Mouse (Mus musculus) forelimb bud, embryonic 11.5 days (tissue): ENCODE data around the gene Cntfr.

Experiments used
- DNase-seq: peaks from one replicate; pipeline ENCODE4 v3.0.0-alpha.2; 2012; ENCODE audit warnings: low read depth, low spot score

Gene Cntfr

DNA sequence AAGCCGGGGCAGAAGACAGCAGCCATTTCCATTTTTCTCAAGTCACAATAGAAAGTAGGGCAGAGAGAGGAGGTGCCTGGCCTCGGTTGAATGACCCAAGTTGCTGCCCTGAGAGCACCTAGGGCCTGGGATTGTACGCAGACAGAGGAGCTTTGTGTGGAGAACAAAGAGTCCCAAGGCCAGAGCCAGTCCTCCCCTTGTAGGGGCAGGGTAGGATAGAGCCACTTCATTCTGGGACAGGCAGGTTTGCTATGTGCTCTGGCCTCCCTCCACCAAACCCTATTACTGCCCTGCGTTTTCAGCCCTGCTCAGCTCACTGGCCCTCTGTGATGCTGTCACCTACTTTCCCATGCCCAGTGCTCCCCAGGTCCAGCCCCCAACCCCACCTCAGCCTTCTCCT lies 48.7 kb downstream of the Cntfr start:
- DNase-seq = no peak

DNA sequence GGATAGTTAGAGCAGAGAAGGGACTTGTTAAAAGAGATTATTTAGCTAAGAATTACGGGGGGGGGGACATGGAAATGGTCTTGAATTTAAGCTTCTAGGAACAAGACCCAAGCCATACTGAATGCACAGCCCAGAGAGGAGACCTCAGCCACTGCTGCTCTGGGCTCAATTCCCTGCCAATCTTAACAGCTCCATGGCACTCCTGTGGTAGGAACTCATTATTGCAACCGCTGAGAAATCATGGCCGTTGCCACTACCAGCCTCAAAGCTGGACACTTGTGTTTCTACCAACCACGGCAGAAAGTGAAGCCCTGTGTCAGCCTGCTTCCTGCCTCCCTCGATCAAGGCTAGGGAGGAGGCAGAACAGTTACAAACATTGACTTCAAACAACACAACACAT lies 51.4 kb downstream of the Cntfr start:
- no peak for DNase-seq

DNA sequence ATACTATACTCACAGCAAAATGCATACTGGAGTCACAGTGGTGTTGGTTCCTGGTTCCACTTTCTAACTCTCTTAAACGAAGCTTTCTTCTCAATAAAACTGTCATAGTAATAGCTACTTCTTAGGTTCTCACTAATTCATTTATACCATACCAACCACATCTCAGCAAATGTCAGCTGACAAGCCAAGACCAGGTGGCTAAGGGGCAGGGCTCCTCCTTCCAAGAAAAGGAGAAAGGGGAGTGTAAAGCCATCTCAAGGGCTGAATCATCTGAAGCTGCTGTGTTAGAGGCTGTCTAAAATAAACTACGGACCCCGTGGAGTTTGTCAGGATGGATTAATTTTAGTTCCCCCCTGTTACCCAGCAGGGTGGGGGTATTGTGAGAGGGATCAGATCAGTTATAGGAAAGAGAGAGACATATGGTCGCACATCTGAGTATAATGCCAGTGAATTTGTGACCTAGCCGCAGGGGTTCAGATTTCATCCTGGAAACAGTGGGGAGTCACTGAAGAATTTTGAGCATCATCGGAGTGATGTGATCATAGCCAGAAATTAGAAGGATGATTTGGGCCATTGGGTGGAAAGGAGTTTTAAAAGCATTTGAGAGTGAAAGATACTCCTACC lies 55.6 kb downstream of the Cntfr start:
- DNase-seq = no peak

DNA sequence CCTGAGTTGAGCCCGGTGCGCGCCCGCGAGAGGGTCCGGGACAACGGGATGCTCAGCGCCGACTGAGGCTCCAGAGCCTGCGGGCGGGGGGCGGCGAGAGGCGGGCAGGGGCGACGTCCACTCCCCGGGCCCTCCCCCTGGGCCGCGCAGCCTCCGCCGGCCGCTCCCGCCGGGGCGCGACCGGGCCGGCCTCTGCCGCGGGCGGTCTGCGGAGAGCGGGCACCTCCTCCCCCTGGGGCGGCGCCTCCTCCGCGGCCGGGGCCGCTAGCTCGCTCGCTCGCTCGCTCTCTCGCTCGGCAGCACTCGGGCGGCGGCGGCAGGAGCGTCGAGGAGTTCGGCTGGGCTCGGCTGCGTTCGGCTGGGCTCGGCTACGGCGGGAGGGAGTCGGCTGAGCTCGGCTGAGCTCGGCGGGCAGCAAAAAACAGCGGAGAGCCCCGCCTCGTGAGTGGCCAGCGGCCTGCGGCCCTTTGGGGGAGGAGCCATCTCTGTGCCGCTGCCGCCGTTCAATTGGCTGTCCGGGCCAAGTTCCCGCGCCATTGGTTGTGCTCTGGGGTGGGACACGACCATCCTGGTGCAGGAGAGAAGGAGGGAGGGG lies 56.9 kb downstream of the Cntfr start, which contains the start of gene Enho:
Enho (minus strand) TSS at position 412 of the 595 bp plus-strand sequence.
- peak; percentile 93 for DNase-seq

DNA sequence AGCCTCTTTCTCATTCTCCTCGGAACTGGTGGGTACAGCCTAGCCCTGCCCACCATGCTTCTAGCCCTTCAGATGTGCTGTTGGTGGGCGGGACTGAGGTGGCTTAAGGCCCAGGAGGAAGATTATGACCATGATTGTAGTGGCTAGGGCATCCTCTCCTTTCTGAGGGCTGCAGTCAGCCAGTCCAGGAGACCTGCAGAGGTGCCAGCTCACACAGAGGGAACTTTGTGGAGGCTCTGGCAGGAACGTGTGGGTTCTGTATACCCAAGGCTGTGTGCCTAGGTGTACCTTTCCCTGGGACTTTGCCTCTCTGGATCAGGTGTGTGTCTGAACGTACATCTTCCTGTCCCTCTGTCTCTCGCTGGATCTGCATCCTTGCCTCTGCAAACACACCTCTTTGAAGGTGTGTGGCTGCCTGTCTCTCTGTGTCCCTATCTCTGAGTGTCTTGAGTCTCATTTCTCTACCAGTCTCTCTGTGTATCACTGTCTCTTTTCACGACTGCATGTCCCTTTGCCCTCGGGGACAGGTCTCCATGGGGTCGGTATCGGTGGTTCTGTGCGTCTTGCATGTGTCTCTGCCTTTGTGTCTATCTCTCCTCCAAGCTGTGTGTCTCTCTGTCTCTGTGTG lies 57.6 kb downstream of the Cntfr start:
- no peak for DNase-seq

DNA sequence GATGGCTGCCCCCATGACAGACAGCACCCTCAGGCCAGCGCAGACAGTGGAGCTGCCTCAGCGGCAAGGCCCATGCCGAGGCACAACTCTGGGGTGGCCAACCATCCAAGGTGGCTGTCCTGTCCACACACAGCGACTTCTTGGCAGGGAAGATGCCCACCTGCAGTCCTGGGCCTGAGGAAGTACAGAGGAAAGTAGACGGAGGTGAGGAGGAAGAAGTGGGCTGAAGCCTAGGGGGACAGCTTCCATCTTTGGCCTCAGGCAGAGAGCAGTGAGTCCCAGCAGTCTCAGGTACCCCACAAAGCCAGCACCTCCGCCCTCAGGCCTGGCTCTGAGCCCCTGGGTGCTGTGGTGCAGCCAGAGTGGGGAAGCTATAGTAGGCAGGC lies 58.1 kb downstream of the Cntfr start:
- DNase-seq = no peak

DNA sequence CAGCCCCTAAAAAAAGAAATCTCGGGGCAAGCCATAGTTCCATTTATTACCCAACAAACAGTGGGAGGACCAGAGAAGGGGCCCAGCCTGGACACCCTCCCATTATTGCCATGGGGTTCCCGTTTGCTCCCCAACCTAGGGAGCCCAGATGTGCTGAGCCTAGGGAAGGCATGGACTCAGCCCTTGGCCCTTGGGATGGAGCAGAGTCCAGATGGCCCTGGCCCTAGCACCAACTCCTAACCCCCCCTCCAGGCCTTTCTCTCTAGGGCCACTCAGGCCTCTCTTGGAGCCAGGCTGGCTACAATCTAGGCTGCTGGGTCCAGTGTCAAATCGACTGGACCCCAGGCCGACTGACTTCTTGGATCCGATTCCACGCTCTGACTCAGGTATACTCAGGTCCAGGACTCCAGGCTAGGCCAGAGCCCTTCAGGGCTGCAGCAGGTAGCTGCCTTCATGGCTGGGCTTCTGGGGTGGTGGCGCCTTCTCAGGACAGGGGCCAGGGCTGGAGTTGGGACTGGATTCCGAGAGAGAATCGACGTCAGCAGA lies 58.6 kb downstream of the Cntfr start:
- no peak for DNase-seq

DNA sequence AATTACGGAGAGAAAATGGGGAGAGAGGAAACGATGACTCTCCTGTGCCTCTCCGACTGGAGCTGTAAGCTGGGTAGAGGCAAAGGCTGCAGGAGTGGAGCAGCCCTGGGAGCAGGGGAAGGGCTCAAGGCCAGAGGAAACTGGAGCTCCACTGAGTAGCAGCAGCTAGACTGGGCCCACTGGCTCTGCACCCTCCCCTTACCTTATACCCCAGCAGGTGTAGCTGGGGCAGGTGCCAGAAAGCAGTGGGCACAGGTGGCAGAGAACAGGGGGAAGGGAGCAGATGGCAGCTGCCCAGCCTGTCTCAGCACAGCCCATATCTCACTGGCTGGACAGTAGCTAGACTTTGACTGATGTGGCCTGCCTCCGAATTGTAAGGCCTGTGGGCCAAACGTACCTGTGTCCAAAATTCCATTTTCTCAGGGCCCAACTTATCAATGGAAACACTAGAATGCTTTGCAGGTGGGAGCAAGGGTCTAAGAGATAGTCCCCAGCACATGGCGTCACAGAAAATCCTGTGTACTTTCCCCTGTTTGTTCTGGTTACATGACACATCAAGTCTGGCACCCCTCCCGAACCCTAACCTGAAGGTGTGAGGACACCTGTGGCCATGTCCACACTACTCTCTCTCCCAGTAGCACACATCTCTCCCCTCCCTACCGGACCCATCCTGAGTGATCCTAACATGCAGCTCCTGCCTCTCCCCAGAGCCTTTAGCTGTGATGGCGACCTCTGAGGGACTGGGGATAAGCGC lies 59.8 kb downstream of the Cntfr start:
- no peak for DNase-seq

DNA sequence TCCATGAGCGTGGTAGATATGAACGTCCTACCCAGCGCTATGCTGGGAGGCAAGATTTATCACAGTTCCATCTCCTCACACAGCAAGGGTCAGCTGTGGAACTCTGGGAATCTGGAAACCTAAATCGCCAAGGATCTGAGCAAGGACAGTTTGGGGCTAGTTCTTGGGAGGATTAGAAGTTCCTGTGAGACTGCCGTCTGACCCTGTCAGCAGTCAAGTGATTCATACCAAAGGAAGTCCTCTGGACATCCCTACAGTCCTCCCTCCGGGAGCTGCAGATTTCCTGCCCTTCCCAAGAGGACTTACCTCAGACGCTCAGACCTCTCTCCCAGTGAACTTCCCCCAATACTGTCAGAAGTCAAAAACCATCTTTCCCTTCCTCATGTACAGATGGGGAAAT lies 60.5 kb downstream of the Cntfr start:
- DNase-seq = no peak

DNA sequence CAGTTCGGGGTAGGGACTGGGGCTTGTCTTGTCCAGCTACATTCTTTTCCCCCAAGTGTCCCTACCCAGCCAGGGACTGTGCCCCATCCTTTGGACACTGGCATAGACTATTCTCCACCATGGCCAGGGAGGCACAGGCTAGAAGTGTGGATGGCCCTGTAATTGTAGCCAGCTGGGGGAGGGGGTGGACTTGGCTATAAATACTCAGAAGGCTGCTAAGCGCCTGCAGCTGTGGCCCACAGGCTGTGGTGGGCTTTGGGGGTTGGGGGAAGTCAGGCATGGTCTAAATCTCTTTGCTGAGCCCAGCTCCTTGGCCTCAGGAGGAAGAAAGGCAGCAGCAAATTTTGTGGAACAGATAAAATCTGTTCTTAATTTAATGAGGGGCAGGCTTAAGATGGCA lies 61.0 kb downstream of the Cntfr start:
- peak; percentile 74 for DNase-seq

DNA sequence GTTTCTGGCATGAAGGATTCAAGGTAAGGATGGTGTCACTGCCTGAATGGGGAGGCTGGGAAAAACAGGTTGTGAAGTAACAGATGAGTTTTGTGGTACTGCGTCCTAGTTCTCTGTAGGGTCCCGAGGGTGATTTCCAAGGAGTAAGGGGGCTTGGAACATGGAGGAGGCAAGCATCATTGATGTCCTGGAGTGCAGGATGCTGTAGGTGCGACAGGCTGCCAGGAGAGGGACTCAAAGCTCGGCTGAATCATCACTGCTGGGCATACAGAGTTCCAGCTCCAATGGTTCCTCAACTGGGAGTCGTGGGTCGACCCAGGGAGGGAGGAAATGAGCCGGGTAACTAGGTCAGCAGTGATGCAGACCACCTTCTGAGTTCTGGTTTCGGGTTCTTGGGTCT lies 61.7 kb downstream of the Cntfr start:
- no peak for DNase-seq

DNA sequence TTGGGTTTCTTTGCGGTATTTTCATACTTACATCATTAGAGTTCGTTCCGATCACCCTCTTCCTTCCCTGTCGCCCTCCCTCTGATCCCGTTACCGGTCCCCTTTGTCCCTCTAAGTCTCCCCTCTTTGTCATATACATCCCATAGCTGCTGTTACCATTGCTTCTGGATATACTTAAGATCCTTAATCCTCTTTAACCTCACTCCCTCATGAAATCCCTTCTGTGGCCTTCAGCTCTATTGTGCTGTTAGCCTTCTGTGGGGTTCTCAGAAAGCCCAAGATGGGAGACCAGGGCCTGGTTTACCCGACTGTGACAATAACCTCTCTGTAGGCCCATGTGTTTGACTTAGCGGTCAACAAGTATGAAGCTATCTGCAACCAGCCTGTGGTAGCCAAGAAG lies 62.3 kb downstream of the Cntfr start:
- no peak for DNase-seq

DNA sequence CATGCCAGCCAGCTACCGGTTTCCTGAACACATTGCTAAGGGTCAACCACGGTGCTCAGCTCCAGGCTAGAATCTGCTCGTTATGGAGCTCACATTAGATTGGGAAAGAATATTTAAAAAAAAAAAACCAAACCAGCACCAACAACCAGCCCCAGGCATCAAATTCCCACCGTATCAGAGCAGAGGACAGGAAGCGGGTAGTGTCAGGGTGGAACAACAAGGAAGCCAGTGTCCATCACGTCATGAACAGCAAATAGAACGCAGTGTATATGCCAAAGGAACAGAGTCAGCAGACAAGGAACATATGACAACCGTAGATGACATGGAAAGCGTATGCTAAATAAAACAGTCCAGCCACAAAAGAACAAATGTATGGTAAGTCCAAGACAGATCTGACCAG lies 63.9 kb downstream of the Cntfr start:
- DNase-seq = no peak

DNA sequence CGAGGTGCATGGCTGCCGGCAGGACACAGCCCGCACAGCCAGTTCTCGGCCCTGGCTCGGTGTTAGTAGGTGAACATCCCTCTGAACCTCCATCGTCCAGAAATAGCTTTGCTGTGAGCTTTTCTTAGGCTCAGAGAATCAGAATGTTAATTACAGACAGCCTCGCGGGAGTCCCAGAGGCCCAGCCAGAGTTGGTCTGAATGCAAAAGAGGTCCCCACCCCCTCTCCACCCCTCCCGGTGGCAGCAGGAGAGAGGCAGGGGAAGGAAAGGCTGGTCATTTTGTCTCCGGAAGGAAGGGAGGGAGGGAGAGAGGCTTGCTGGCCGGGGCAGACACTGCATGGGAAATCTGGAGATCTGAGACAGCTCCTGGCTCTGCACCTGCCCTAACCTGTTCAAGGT lies 65.5 kb downstream of the Cntfr start:
- peak; percentile 52 for DNase-seq

DNA sequence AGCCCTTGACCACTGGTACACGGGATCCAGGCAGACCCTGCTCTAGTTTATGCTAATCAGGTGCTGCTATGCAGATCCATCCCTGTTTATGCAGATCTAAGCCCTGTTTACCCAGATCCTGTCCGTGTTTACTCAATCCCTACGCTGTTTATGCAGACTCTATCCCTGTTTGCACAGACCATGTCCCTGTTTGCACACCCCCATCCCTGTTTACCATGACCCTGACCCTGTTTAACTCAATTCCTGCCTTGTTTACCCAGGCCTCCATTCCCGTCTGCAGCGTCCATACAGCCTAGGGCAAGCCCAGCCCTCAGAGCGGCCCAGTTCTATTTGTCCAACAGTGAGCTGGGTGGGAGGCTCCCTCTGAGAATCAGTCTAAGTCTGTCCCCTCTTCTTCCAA lies 66.7 kb downstream of the Cntfr start:
- DNase-seq = no peak

DNA sequence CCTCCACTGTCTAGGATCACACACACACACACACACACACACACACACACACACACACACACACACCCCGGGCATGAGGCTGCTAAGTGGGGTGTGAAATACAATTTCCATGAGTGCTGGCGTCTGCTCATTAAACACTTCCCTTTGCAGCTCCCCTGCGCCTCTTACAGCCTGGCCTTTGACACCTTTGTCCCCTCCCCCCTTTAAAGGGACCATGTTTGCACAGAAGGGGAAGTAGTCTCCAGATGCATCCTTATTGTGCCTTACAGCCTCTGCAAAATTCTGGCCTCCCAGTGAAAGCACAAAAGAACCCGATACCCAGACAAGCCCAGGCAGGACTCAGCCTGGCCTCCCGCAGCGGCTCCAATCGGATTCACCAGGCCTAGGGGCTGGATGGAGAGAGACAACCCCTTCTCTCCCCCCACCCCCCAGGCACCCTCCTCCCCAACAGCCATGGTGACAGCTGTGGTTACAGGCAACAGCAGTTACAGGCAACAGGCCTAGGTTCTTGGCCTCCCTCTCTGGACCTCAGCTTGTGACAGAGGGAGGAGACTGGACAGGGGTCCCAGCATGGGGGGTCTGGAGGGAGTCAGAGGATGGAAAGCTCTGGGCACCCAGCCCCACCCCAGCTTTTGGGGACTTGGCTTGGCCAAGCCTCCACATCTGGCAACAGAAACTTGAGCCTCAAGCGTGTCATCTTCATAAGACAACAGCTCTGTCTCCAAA lies 68.5 kb downstream of the Cntfr start:
- peak; percentile 85 for DNase-seq

DNA sequence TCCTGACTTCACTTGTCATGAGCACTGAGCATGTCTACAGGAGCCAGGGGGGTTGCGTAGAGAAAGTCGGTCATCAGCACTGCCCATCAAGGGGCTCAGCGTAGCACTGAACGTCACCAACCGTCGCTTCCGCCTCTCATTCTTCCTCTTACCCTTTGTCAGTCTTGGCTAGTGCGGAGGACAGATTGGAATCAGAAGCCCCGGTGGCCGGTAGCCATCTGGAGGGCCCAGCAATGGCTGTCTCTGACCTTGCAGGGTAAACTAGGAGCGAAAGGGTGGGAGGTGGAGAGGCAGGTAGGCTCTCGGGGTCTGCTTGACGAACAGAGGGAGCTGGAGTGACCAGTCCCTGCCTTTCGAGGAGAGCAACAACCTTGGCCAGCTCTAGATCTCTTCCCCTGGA lies 74.8 kb downstream of the Cntfr start:
- DNase-seq = no peak

DNA sequence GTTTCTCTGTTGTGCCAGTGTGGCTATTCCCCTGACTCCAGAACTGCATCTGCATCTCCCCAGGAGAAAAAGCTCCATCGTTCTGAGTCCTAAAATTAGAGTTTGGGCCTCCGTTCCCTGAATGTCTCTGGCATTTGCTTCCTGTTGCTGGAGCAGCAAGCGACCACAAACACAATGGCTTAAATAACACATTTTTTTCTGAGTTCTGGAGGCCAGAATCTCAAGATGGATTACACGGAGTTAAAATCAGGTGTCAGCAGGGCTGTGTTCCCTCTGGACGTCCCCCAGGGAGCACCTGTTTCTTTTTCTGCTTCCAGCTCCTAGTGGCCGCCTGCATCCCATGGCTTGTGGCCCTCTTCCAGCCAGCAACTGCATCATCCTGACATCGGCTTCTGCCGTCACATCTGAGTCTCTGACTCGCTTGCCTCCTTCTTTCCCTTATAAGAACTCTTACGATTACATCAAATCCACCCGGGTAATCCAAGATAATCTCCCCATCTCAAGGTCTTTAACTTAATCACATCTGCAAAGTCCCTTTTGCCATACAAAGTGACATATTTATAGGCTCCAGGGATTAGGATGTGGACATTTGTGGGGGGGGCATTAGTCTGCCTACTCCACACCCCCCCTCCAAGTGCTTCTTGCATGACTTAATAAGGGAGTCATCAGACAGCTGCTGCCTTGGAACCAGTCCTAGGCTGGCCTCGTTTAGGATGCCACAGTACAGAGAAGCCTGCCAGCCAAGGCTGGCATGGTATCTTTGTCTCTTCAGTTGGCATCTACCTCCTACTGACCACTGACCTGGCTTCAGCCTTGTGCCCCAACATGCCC lies 77.8 kb downstream of the Cntfr start:
- DNase-seq = no peak

DNA sequence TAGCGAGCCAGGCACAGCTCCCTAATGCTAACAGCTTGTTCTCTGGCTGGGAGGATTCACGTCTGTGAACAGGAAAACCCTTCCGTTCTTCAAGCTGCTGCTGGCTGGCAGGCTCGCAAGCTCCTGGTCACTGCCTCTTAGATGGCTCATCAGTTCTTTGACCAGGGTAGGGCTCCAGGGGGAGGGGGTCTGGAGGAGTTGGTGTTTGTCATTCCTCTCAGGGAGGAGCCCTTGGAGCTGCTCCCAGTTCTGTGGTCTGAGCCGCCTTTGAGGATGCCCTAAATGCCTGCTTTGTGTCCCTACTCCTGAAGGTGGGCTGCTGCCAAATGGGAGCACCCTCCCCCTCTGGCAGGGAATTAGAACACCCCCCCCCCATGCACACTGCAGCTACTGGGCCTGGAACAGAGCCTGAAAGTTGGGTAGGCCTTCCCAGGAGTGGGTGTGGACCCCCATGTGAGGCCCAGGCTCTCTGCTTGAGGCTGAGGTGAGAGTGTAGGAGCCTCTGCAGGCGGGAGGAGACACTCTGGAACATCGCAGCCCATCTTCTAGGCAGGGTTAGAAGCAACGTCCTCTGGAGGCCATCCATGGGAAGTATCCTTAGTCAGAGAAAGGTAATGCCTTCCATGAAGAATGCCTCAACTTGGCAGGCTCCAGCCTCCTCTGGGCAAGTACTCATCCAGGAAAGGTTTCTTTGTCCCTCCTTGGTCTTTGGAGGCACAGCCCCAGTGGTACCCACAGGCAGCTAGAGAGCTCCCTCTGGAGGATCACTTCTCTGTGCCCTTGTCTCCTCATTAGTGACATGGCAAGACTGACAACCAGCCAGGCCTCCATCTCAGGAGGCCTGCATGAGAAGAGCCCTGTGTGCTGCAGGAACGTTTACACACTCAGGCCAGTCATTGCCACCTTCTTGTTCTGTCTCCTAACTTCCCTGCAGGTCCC lies 81.0 kb downstream of the Cntfr start:
- no peak for DNase-seq

DNA sequence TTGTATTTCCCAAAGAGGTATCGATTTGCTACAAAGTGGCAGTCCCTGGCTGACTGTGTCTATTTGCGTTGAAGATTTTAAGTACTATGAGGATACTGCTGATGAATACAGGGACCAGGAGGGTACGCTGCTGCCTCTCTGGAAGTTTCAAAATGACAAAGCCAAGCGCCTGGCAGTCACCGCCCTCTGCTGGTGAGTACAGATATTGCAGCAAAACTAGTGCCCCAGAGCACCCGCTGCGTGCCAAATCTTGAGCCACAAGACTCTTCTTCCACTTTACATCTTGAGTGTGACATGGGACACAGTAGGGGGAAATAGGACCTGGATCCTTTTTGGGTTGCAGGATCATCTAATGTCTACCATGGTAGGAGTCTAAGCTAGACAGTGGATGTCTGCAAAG lies 82.7 kb downstream of the Cntfr start:
- peak; percentile 75 for DNase-seq
